ENCODE assay signal across 9 mouse cellular contexts in the genomic region with DNA sequence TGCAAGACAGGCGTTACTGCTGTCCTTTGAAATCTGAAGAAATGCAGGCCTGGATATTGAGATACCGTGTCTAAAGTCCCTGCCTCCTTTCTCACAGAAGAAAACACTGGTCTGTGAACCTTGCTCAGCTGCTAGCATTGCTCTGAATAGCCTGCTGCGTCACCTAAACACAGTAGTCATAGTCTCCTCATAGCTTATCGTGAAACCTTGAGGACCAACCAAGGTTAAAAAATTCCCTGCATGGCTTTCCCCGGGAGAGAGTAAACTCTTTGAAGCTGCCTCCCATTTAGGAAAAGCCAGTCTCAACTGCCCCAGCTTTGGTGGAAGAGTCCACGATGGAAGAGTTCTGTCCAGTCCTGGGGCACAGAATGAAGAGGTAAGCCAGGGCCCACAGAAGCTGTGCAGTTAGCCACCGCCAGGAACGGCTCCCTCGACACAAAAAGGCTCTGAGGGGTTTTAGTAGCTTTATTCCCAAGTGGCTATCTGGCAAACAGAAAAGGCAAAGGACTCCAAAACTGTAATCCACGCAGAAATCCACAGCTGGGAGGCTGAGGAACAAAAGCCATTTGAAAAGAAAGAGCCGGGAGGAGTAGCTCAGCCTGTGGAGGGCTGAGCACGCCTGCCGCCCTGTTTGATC.
DNase-seq lines count a peak whose midpoint lies in the region; ATAC-seq and TF ChIP-seq lines count a peak whose summit lies in the region.
"Had no signal": no experiment of that assay in that cellular context is flagged by ENCODE, and none has a peak within 500 bp of the region (broad histone marks: within the 10 kb centered on the region; RNA-seq: fewer than 3 reads in every experiment).

No protein-coding gene starts in this region.

- no peaks in the 10 kb centered on the region for H3K9me3 ChIP-seq in heart, embryonic 14.5 days (ENCODE audit: control insufficient read depth, low read length)
- H3K9me3 ChIP-seq in ES-E14 (ENCODE audit: control insufficient read depth, insufficient read depth, low read depth, low read length), result no peaks in the 10 kb centered on the region
- H3K9me3 ChIP-seq in embryonic facial prominence, embryonic 11.5 days (replicated peaks; ENCODE audit: control insufficient read depth, low read length), result no peaks in the 10 kb centered on the region
- H3K9me3 ChIP-seq in limb, embryonic 11.5 days (ENCODE audit: control insufficient read depth, low read length), result no peaks in the 10 kb centered on the region
- H3K9me3 ChIP-seq: liver, embryonic 15.5 days had no signal

- WGBS in heart, embryonic 14.5 days, result 21% methylated on average over 13 of the region's 13 CpGs
- 42% methylated on average over 13 of the region's 13 CpGs for WGBS in embryonic facial prominence, embryonic 11.5 days
- 41% methylated on average over 13 of the region's 13 CpGs for whole genome bisulfite sequencing in limb, embryonic 11.5 days

- H3K36me3 ChIP-seq in heart, embryonic 14.5 days (ENCODE audit: control insufficient read depth, insufficient read depth, low read length), result no peaks in the 10 kb centered on the region
- no peaks in the 10 kb centered on the region for H3K36me3 ChIP-seq in ES-E14 (ENCODE audit: control insufficient read depth, insufficient read depth, low read length, poor library complexity, severe bottlenecking)
- H3K36me3 ChIP-seq in embryonic facial prominence, embryonic 11.5 days (replicated peaks; ENCODE audit: control insufficient read depth, insufficient read depth, low read depth, low read length), result no peaks in the 10 kb centered on the region
- no peaks in the 10 kb centered on the region for H3K36me3 ChIP-seq in limb, embryonic 11.5 days (ENCODE audit: control insufficient read depth, insufficient read depth, low read length)
- H3K36me3 ChIP-seq: liver, embryonic 15.5 days had no signal

- no peak for ATAC-seq in heart, embryonic 14.5 days (ENCODE audit: insufficient number of reproducible peaks, insufficient read depth, low FRiP score, low read depth)
- ATAC-seq in embryonic facial prominence, embryonic 11.5 days (replicated peaks; ENCODE audit: insufficient number of reproducible peaks, low FRiP score, low TSS enrichment, low read depth), result no peak
- no peak for ATAC-seq in limb, embryonic 11.5 days (ENCODE audit: insufficient number of reproducible peaks, low FRiP score, low TSS enrichment, low read depth)

- peak overlapping the region; percentile 51 for H3K9ac ChIP-seq in heart, embryonic 14.5 days (ENCODE audit: low read length)
- no peak overlapping the region for H3K9ac ChIP-seq in ES-E14 (ENCODE audit: insufficient read depth, low read depth, low read length, poor library complexity, severe bottlenecking)
- no peak overlapping the region for H3K9ac ChIP-seq in embryonic facial prominence, embryonic 11.5 days (replicated peaks; ENCODE audit: low read length)
- H3K9ac ChIP-seq in limb, embryonic 11.5 days (ENCODE audit: low read length), result no peak overlapping the region
- H3K9ac ChIP-seq: liver, embryonic 15.5 days had no signal

- no peaks in the 10 kb centered on the region for H3K27me3 ChIP-seq in heart, embryonic 14.5 days (ENCODE audit: control insufficient read depth, insufficient read depth, low read length)
- no peaks in the 10 kb centered on the region for H3K27me3 ChIP-seq in embryonic facial prominence, embryonic 11.5 days (ENCODE audit: control insufficient read depth, insufficient read depth, low read length)
- H3K27me3 ChIP-seq in limb, embryonic 11.5 days (ENCODE audit: control insufficient read depth, insufficient read depth, low read length), result no peaks in the 10 kb centered on the region
- H3K27me3 ChIP-seq: liver, embryonic 15.5 days had no signal

- no peak for DNase-seq in heart, adult 11 months
- DNase-seq in ES-E14 (ENCODE audit: low read depth, low spot score), result no peak
- DNase-seq in embryonic facial prominence, embryonic 11.5 days (ENCODE audit: low spot score), result no peak
- DNase-seq in limb, embryonic 11.5 days (ENCODE audit: low spot score), result peak; percentile 42
- no peak for DNase-seq in Muller cell, postnatal 12 days (ENCODE audit: inconsistent ontology term)
- no peak for DNase-seq in urinary bladder, postnatal 10 days (ENCODE audit: low spot score)
- DNase-seq in frontal cortex, postnatal 14 days (ENCODE audit: low spot score in 2 of 2), result no peak

- H3K4me2 ChIP-seq in heart, embryonic 14.5 days (ENCODE audit: low read length), result peak overlapping the region; percentile 56
- peak overlapping the region; percentile 7; the same call in 1 of the 2 replicates for H3K4me2 ChIP-seq in embryonic facial prominence, embryonic 11.5 days (ENCODE audit: low read depth, low read length)
- H3K4me2 ChIP-seq in limb, embryonic 11.5 days (ENCODE audit: low read depth, severe bottlenecking), result no peak overlapping the region
- H3K4me2 ChIP-seq: liver, embryonic 15.5 days had no signal

- H3K27ac ChIP-seq in heart, embryonic 14.5 days (replicated peaks in 1 of 2; ENCODE audit: control insufficient read depth in 1 of 2, insufficient read depth in 1 of 2, low read depth in 2 of 2, low read length in 2 of 2), result peak overlapping the region; percentile 30 to 71; a peak in 2 of 4 replicates
- peak overlapping the region; percentile 3; the same call in 1 of the 2 replicates for H3K27ac ChIP-seq in ES-E14 (ENCODE audit: insufficient read depth, low read depth, low read length, poor library complexity, severe bottlenecking)
- H3K27ac ChIP-seq in embryonic facial prominence, embryonic 11.5 days (replicated peaks; ENCODE audit: low read depth, low read length), result no peak overlapping the region
- no peak overlapping the region for H3K27ac ChIP-seq in limb, embryonic 11.5 days (replicated peaks; ENCODE audit: low read depth, low read length)
- H3K27ac ChIP-seq: liver, embryonic 15.5 days had no signal

- H3K4me3 ChIP-seq in heart, embryonic 14.5 days (ENCODE audit: control insufficient read depth in 1 of 2, insufficient read depth in 1 of 2, low read depth in 1 of 2, low read length in 2 of 2), result peak overlapping the region in 1 of 2 experiments; percentile 8; a peak in 1 of 4 replicates
- no peak overlapping the region for H3K4me3 ChIP-seq in ES-E14 (ENCODE audit: insufficient read depth in 1 of 2, low read depth in 1 of 2, low read length in 2 of 2, poor library complexity in 1 of 2, severe bottlenecking in 1 of 2)
- H3K4me3 ChIP-seq in embryonic facial prominence, embryonic 11.5 days (ENCODE audit: low read depth, low read length), result no peak overlapping the region
- no peak overlapping the region for H3K4me3 ChIP-seq in limb, embryonic 11.5 days (ENCODE audit: low read depth, low read length)
- H3K4me3 ChIP-seq: liver, embryonic 15.5 days had no signal

- in situ Hi-C loops in ES-E14 (cut with MboI; ENCODE audit: low sequenced_read_pairs in 2 of 2, unreplicated experiment in 2 of 2), result no loop called here

- H3K4me1 ChIP-seq in heart, embryonic 14.5 days (ENCODE audit: control insufficient read depth in 2 of 2, insufficient read depth in 2 of 2, low read length in 2 of 2), result peaks cover 13 to 16% of the 10 kb centered on the region in 2 experiments; a peak in 3 of 4 replicates
- H3K4me1 ChIP-seq in ES-E14 (ENCODE audit: control insufficient read depth in 2 of 2, insufficient read depth in 2 of 2, low read length in 2 of 2, poor library complexity in 1 of 2), result peaks cover 11 to 13% of the 10 kb centered on the region in 2 experiments
- peaks cover 6% of the 10 kb centered on the region for H3K4me1 ChIP-seq in embryonic facial prominence, embryonic 11.5 days (ENCODE audit: control insufficient read depth, insufficient read depth, low read length)
- H3K4me1 ChIP-seq in limb, embryonic 11.5 days (ENCODE audit: control insufficient read depth, insufficient read depth, low read length), result peaks cover 7% of the 10 kb centered on the region; the same call in 1 of the 2 replicates
- H3K4me1 ChIP-seq: liver, embryonic 15.5 days had no signal

TF ChIP-seq in ES-E14, 5 proteins besides CTCF, POLR2A, EP300 and RAD21:
- no peak for TF ChIP-seq MAFK (IDR thresholded peaks at IDR 0.05; ENCODE audit: insufficient read depth, low read depth, low read length)
- TF ChIP-seq CHD2 (IDR thresholded peaks at IDR 0.05; ENCODE audit: low read depth, low read length), result no peak
- TF ChIP-seq ZNF384 (IDR thresholded peaks at IDR 0.05; ENCODE audit: low read depth, low read length), result no peak

Comparison
In these comparisons a context has a peak if more than half of its experiments do, and no peak if none do; other contexts are left out.
1. H3K27ac ChIP-seq: peak in heart, embryonic 14.5 days (2 of 2) and ES-E14 (single experiment); none in embryonic facial prominence, embryonic 11.5 days (single experiment) and limb, embryonic 11.5 days (single experiment).